Mouse (Mus musculus) stomach, embryonic 14.5 days (tissue): ENCODE measurements around the gene Ccdc58. TPM values are rescaled to one million over a fixed set of nuclear protein-coding genes. Genes with fewer than 3 reads are reported as not detected.

Experiments
- ATAC-seq: fragments of 200-750 bp; cut with Nextera tagmentation; 2 replicates; pipeline ENCODE4 v1.8.0; 2017; ENCODE audit warnings: low read depth, moderate TSS enrichment; ENCODE audit not compliant: insufficient number of reproducible peaks, insufficient read depth, low FRiP score
- H3K27ac ChIP-seq: fragments of 300-500 bp; sonication (generic); 2 replicates; pipeline ENCODE4 v1.5.1; 2014; ENCODE audit warnings: mild to moderate bottlenecking, low read length, moderate library complexity, mixed read lengths
- H3K27me3 ChIP-seq: fragments of 300-500 bp; sonication (generic); 2 replicates; pipeline ENCODE4 v1.6.1; 2014; ENCODE audit warnings: low read length, control low read depth, mixed read lengths; ENCODE audit not compliant: control insufficient read depth, insufficient read depth
- H3K36me3 ChIP-seq: fragments of 300-500 bp; sonication (generic); 2 replicates; pipeline ENCODE4 v1.6.1; 2014; ENCODE audit warnings: mild to moderate bottlenecking, control low read depth, low read length, moderate library complexity, mixed read lengths; ENCODE audit not compliant: control insufficient read depth, insufficient read depth
- H3K4me1 ChIP-seq: fragments of 300-500 bp; sonication (generic); 2 replicates; pipeline ENCODE4 v1.6.1; 2014; ENCODE audit warnings: low read length, control low read depth, mixed read lengths; ENCODE audit not compliant: control insufficient read depth, insufficient read depth
- H3K4me2 ChIP-seq: fragments of 300-500 bp; sonication (generic); replicated peaks from 2 replicates; pipeline ENCODE4 v1.6.1; 2014; ENCODE audit warnings: low read depth, low read length, control low read depth
- H3K4me3 ChIP-seq: fragments of 300-500 bp; sonication (generic); 2 replicates; pipeline ENCODE4 v1.5.1; 2014; ENCODE audit warnings: low read depth, low read length, control low read depth
- H3K9ac ChIP-seq: fragments of 300-500 bp; sonication (generic); replicated peaks from 2 replicates; pipeline ENCODE4 v1.6.1; 2014; ENCODE audit warnings: low read depth, mild to moderate bottlenecking, control low read depth, low read length, moderate library complexity, mixed read lengths
- H3K9me3 ChIP-seq: fragments of 300-500 bp; sonication (generic); 2 replicates; pipeline ENCODE4 v1.6.1; 2016; ENCODE audit warnings: low read depth, low read length, control low read depth; ENCODE audit not compliant: control insufficient read depth
- WGBS: fragments of 180-500 bp; shearing (Covaris S2); extraction: QIAGEN DNeasy Blood & Tissue Kit; methylation state at CpG from one replicate; pipeline ENCODE4 v1.1.7; 2014; 5-methylcytosine and 5-hydroxymethylcytosine counted together
- polyA plus RNA-seq: library from polyadenylated mRNA; unstranded; fragments of >200 nt; fragmentation: Nextera tagmentation; extraction: Ambion mirVana; gene quantifications from 2 replicates; pipeline ENCODE4 v1.2.1, GENCODE M21; 2014

The Ccdc58 gene
- polyA plus RNA-seq, 1 experiment from 2014 or later = 71.0 TPM

DNA sequence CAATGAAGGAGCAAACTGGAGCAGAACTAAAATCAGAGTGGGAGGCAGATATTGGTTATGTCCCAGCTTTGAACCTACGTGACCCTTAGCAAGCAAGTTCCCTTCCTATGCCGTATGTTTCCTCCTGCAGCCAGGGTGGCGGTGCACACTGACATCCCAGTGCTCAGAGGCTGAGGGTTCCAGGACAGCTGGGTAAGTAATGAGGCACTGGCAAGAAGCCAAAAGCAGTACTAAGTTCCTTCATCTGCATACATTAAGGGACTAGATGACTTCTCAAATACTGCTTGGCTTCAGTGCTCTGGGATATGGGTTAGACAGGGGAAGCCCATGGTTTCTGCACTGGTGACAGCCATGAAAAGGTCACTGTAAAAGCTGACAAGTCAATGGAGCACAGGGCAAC, 3.1 kb upstream of the Ccdc58 start:
- H3K36me3 ChIP-seq = no peaks in the 10 kb centered on the region
- H3K4me1 ChIP-seq = peaks cover 26% of the 10 kb centered on the region
- H3K4me2 ChIP-seq = no peak overlapping the region
- H3K27ac ChIP-seq = no peak overlapping the region
- H3K9ac ChIP-seq = no peak overlapping the region
- H3K9me3 ChIP-seq = no peaks in the 10 kb centered on the region
- 55% methylated on average over 3 of the region's 3 CpGs for WGBS
- no peaks in the 10 kb centered on the region for H3K27me3 ChIP-seq
- ATAC-seq = no peak
- H3K4me3 ChIP-seq = no peak overlapping the region

DNA sequence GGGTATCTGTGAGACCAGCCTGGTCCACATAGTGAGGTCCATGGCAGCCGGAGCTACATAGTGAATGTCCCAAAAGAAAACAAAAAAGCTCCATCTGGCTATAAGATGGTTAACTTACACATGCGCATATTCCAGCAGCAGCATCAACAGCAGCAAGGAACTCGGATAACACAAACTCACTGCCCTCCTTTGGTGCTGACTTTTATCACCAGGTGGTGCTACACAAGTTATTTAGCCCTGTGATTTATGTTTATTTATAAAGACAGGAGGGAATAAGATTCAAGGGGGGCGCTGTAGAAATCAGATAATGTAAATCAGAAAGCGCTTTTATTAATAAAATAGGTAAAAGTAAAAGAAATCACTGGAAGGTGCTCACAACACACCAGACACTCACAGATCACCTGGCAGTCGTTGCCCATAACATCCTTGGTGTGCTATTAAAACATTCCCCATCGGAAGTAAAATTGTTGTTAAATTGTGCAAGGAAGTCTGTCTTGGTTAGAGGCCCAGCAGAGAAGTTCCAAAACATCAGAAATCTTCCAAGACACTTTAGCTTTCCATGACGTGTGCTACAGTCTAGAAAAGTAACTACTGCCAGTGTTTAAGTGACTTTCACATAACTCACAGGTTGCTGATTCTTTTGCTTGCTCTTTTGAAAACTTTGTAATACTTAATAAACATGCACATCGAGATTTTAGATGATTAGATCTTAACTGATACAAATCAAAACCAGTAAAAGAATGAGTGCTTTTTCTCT, 1.5 kb upstream of the Ccdc58 start:
- no peak for ATAC-seq
- Histone ChIP-seq H3K27me3 (no peaks in the 10 kb centered on the region), H3K4me3 (peak overlapping the region; percentile 84), H3K36me3 (no peaks in the 10 kb centered on the region), H3K27ac (no peak overlapping the region), H3K9ac (peak overlapping the region; percentile 83), H3K4me2 (peak overlapping the region; percentile 55), H3K9me3 (no peaks in the 10 kb centered on the region), H3K4me1 (peaks cover 26% of the 10 kb centered on the region)
- WGBS = 21% methylated on average over 9 of the region's 9 CpGs

GRCm38 (mm10) chr16:36071071-36071449, 425 bp upstream of the Ccdc58 start:
- peaks cover 26% of the 10 kb centered on the region for H3K4me1 ChIP-seq
- H3K36me3 ChIP-seq = no peaks in the 10 kb centered on the region
- H3K27ac ChIP-seq = peak overlapping the region; percentile 99
- H3K9me3 ChIP-seq = no peaks in the 10 kb centered on the region
- WGBS = 1% methylated on average over 16 of the region's 16 CpGs
- H3K4me2 ChIP-seq = peak overlapping the region; percentile 55
- no peaks in the 10 kb centered on the region for H3K27me3 ChIP-seq
- ATAC-seq = no peak; the same call in 1 of the 2 replicates
- peak overlapping the region; percentile 83 for H3K9ac ChIP-seq
- H3K4me3 ChIP-seq = peak overlapping the region; percentile 84

DNA sequence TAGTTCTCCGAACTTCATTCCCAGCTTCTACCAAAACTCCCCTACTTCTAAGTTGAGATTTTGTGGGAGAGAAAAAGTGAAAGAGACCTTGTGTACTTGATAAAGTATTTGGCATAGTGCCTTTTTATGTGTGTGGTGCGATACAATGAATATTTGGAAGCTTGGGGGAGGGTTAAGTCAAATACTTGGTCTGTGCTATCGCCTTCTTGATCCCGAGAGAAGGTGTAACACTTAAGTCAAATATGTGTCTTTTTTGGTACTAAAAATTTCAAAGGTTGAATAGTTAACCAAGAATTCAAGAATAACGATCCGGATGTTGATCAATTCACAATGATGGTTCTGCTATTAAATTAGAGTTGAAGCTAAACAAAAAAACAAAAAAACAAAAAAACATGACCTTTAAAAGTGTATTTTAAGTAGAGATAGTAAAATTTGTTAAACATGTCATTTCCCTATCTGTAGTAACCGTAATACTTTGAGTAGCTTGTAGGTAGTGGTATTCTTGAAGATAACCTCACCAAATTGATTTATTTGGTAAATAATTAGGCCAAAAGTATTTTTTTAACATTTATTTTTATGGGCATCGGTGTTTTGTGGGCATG, 1.0 kb downstream of the Ccdc58 start:
- no peaks in the 10 kb centered on the region for H3K9me3 ChIP-seq
- H3K9ac ChIP-seq = peak overlapping the region; percentile 83
- H3K36me3 ChIP-seq = no peaks in the 10 kb centered on the region
- 25% methylated on average over 8 of the region's 8 CpGs for WGBS
- H3K4me2 ChIP-seq = peak overlapping the region; percentile 55
- ATAC-seq = no peak
- no peaks in the 10 kb centered on the region for H3K27me3 ChIP-seq
- H3K4me1 ChIP-seq = peaks cover 24% of the 10 kb centered on the region
- peak overlapping the region; percentile 84 for H3K4me3 ChIP-seq
- peak overlapping the region; percentile 99; the same call in 1 of the 2 replicates for H3K27ac ChIP-seq

GRCm38 (mm10) chr16:36074772-36075171, 3.3 kb downstream of the Ccdc58 start:
- Histone ChIP-seq H3K4me3 (no peak overlapping the region), H3K27ac (no peak overlapping the region), H3K4me1 (peaks cover 6% of the 10 kb centered on the region), H3K9ac (no peak overlapping the region), H3K9me3 (no peaks in the 10 kb centered on the region), H3K4me2 (no peak overlapping the region), H3K36me3 (no peaks in the 10 kb centered on the region), H3K27me3 (no peaks in the 10 kb centered on the region)
- no peak for ATAC-seq
- WGBS = 85% methylated on average over 3 of the region's 3 CpGs

- Histone ChIP-seq H3K4me3 (no peak overlapping the region), H3K36me3 (peaks cover 15% of the 10 kb centered on the region), H3K9ac (no peak overlapping the region), H3K9me3 (no peaks in the 10 kb centered on the region), H3K27ac (no peak overlapping the region), H3K27me3 (no peaks in the 10 kb centered on the region), H3K4me2 (no peak overlapping the region), H3K4me1 (no peaks in the 10 kb centered on the region)
- ATAC-seq = no peak
- 94% methylated on average over 3 of the region's 3 CpGs for WGBS
These were observed 8.4 kb downstream of the Ccdc58 start for GRCm38 (mm10) chr16:36079916-36080315.

GRCm38 (mm10) chr16:36087846-36088245, 16.4 kb downstream of the Ccdc58 start:
- no peaks in the 10 kb centered on the region for H3K4me1 ChIP-seq
- ATAC-seq = peak; percentile 76; the same call in 1 of the 2 replicates
- H3K4me2 ChIP-seq = no peak overlapping the region
- WGBS = 71% methylated on average over 4 of the region's 4 CpGs
- no peak overlapping the region for H3K27ac ChIP-seq
- H3K27me3 ChIP-seq = no peaks in the 10 kb centered on the region
- H3K9ac ChIP-seq = no peak overlapping the region
- H3K9me3 ChIP-seq = no peaks in the 10 kb centered on the region
- no peak overlapping the region for H3K4me3 ChIP-seq
- peaks cover 37% of the 10 kb centered on the region for H3K36me3 ChIP-seq

GRCm38 (mm10) chr16:36089065-36089464, 17.6 kb downstream of the Ccdc58 start:
- no peak overlapping the region for H3K4me3 ChIP-seq
- peaks cover 27% of the 10 kb centered on the region for H3K36me3 ChIP-seq
- no peak for ATAC-seq
- no peaks in the 10 kb centered on the region for H3K4me1 ChIP-seq
- H3K27me3 ChIP-seq = no peaks in the 10 kb centered on the region
- no peak overlapping the region for H3K4me2 ChIP-seq
- WGBS = 81% methylated on average over 7 of the region's 7 CpGs
- no peak overlapping the region for H3K9ac ChIP-seq
- no peak overlapping the region for H3K27ac ChIP-seq
- H3K9me3 ChIP-seq = no peaks in the 10 kb centered on the region
